Mouse (Mus musculus): ENCODE data around the gene Ssbp3. TPM values are rescaled to one million over a fixed set of nuclear protein-coding genes. Genes with fewer than 3 reads are reported as not detected.

The Ssbp3 gene
- 100 to 1,000 TPM; 106 to 119 TPM for total RNA-seq (2021)
- long read RNA-seq, experiment 1, transcript Ssbp3-202 (17 exons, 1,924 nt), result major isoform, 40 of 68 reads
- long read RNA-seq, experiment 1, transcript Ssbp3-201 (18 exons, 3,195 nt), result minor isoform, 5 of 68 reads
- long read RNA-seq, experiment 1, partial matches to known transcripts, result 4 of 68 reads
- long read RNA-seq, experiment 1, other reads (novel, unspliced or antisense), result 18 of 68 reads
- long read RNA-seq, experiment 2, transcript Ssbp3-201 (18 exons, 3,195 nt), result minor isoform, 7 of 86 reads
- long read RNA-seq, experiment 2, transcript Ssbp3-202 (17 exons, 1,924 nt), result major isoform, 47 of 86 reads
- long read RNA-seq, experiment 2, partial matches to known transcripts, result 12 of 86 reads
- long read RNA-seq, experiment 2, other reads (novel, unspliced or antisense), result 19 of 86 reads

DNA sequence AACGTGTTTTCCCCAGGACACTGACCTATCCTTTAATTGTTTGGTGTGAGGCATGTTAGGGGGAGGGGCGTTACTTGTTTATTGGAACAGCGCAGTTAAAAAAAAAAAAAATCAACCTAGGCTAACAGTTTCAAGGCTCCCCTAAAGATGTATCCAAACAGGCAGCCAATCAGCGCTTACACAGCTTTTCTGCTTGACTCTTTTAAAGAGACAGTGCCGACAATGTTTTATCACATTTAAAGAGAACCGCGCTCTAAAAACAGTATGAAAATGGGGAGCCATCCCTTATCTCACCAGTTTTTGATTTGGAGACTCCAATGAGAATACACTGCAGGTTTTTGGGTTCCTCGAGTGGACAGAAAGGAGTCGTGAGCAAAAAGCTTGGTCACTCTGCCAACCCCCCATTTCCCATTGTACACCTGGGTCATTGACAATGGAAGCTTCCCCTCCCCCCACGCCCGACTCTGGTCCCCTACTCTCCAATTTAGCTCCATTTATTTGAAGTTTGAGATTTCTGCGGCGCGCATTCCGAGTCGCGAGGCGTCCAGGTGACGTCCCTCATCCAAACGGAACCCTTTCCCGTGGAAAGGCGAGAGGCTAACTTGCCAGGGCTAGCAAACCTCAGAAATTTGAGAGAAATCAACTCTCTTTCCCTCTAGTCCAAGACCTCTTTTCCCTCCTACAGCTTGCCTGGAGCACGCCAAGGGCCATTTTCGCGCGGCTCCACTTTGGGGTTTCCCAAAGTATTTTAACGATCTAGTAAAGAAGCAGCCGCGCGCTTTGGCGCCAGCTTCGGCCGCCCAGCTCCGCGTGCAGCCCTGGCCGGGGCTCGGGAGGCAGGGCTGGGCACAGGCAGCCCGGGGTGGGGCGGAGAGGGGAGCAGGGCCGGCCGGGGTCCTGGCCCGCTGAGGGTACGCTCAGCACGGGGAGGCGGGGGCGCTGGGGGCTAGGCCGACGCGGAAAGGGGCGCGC lies at the start of gene Ssbp3:
TSS of gene Ssbp3 (plus strand) at position 501 of the 972 bp plus-strand sequence.
- peak; percentile 69 to 88 for DNase-seq (ENCODE audit: low spot score in 2 of 2)

DNA sequence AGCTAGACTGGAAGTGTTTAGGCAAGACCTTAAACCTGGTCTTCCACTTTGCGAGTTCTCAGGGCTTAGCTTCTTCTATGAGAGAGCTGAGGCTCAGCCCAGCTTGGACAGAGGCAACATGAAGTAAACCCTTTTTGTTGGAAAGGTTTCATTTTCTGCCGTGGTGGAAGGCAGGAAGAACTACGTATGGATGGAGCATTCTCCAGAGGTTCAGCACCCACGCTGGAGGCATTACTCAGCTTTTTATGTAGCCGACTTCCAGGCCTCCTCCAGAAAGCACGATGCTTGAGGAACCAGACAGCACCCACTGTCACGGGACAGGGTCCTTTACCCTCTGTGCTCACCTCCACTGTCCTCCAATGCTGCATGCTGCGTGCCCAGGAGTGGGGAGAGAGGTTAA lies 48.6 kb upstream of the Ssbp3 start:
- DNase-seq (ENCODE audit: low spot score in 2 of 2), result no peak

GRCm38 (mm10) chr4:106862317-106862716 lies 48.2 kb upstream of the Ssbp3 start:
- no peak for DNase-seq (ENCODE audit: low spot score in 2 of 2)

GRCm38 (mm10) chr4:106862767-106863370 lies 47.6 kb upstream of the Ssbp3 start:
- no peak for DNase-seq (ENCODE audit: low spot score in 2 of 2)

DNA sequence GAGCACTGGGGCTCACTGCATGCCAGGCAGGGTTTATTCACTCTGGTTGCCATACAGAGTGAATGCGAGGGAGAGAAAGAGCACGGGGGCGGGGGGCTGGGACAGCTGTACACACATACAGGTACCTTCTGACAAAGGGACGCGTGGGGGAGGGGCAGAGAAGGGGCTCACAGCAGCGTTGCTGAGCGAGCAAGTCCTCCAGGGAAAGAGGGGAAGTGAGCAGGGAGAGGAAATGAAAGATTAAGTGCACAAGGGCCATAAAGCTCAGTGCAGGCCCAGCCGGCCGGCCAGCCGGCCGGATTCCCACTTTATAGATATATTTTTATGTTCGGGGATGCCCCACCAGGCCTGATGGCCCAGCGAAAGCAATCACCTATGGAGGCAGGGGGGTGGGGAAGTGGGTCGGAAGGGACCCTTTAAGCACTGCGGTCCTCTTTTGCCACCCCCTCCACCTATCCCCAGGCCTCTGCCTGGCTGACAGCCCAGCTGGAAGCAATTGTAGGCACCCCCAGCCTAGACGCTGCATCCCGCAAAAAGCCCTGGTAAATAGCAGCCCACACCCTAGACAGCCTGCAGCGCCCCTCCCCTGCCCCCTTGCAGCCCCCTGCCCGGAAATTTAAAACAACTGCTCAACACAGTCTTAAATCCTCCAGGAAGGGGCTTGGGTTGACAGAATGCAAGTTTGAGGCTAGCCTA lies 44.9 kb upstream of the Ssbp3 start:
- DNase-seq (ENCODE audit: low spot score in 2 of 2), result no peak

GRCm38 (mm10) chr4:106866381-106866780 lies 44.1 kb upstream of the Ssbp3 start:
- no peak for DNase-seq (ENCODE audit: low spot score in 2 of 2)

GRCm38 (mm10) chr4:106866845-106867244 lies 43.7 kb upstream of the Ssbp3 start:
- DNase-seq (ENCODE audit: low spot score in 2 of 2), result peak; percentile 42 to 49

DNA sequence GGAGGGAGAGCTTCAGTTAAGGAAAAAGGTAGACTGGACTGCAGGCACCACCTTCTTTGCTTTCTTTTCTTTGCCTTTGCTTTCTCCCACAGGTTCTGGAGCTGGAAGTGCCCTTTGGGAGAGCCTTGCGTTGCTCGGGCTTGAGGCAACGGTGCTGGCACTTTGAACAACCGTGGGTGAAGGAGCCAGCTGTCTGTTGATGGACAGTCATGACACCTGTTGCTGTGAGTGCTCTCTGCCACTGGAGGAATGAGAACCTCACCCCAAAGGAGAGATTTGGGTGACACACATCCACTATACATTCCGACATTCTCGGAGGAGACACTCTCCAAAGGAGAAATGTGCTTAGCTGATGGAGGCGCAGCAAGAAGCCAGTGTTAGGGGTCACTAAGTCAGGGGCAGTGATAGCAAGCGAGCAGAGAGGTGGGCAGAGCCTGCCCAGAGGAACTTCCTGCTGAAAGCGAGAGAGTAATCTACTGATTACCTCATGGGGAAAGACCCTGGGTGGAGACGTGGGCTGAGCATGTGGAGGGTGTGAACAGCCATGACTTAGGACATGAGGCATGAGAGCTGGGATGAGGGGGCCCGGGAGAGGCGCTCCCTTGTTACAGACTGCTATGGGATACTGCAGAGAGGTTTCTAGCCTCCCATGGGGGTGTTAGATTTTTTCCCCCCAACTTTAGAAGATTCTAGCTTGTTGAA lies 41.6 kb upstream of the Ssbp3 start:
- DNase-seq (ENCODE audit: low spot score in 2 of 2), result no peak

DNA sequence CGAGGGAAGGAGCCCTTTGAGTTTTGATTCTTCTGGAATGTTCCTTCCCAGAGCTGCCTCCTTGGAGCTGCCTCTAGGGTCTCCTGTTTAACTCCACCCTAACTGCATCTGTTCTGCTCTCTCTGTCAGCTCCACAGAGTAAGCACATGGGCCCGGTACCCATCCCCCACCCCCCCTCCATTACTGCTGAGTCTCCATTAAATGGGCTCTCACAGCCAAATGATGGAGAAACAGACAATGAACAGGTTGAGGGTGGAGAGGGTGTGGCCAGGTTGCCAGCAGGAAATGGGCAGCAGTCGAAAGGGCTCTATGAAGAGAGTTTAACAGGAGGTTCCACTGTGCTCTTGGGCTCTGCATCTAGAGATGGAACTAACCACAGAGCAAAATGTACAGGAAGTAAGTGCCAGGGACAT lies 41.0 kb upstream of the Ssbp3 start:
- no peak for DNase-seq (ENCODE audit: low spot score in 2 of 2)

DNA sequence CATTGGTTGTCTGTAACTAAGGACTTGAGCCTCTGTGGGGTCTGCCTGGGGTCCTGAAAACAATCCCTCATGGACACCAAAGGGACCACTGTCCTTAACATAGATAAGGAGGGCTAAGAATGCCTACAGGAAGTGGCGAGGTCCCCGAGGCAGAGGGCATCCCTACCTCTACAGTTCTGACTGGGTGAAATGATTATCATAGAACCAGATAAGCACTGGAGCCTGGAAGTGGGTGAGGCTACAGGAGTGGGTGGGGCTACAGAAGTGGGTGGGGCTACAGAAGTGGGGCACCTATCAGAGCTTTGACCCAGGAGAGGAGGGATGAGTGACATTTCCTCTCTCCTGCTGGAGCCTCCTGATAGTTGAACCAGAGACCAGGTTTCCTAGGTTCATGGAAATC lies 39.9 kb upstream of the Ssbp3 start:
- DNase-seq (ENCODE audit: low spot score in 2 of 2), result no peak

GRCm38 (mm10) chr4:106874501-106874900 lies 36.0 kb upstream of the Ssbp3 start:
- DNase-seq (ENCODE audit: low spot score in 2 of 2), result no peak

GRCm38 (mm10) chr4:106881101-106881500 lies 29.4 kb upstream of the Ssbp3 start:
- no peak for DNase-seq (ENCODE audit: low spot score in 2 of 2)

GRCm38 (mm10) chr4:106883149-106883548 lies 27.4 kb upstream of the Ssbp3 start:
- DNase-seq (ENCODE audit: low spot score in 2 of 2), result no peak

DNA sequence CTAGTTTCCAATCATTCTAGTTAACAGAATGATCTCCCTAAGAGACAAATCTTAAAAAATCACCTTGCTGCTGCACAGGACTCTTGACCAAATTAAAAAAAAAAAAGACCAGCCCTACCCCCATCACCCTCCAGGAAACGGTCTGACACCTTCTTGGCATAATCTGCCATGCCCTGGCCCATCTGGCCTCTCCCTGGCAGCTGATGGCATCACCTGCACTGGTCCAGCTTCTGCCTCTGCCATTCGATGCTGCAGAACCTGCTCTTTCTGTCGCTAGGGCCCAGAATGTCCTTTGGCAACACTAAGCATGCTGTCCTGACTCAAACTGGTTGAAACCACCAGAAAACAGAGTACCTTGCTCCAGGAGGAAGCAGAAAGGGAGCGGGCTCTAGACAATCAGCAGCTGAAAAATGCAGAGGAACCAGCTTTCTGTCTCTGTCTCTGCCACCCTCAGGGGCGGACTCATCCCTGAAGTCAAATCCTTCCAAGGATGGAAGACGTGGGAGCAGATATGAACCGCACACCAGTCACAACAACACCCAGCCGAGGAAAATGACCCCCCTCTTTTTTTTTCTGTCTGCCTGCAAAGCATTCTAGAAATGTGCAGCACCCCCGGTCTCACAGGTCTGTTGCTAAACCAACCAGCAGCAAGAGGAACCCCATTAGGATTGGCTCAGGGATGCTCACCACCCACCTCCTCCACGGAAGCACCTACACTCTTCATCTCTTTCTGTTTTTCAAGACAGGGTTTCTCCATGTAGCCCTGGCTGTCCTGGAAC lies 24.0 kb upstream of the Ssbp3 start:
- no peak for DNase-seq (ENCODE audit: low spot score in 2 of 2)

DNA sequence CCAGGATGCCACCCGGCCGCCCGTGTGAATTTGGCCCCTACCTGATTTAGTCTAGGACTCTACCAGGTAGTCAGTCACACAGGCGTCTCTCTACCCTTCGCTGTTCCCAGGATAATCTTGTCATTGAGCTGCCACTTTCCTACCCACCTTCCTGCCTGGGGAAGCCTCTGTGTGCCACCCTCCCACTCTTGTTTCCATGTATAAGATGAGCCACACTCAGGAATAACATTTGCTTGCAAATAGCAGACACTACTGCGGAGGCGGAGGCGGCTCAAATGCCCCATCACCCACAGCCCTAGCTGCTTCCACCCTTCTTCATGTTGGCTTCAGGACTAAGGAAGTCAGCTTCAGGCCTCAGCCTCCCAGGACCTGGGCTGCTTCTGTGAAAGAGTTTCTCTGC lies 14.4 kb upstream of the Ssbp3 start:
- no peak for DNase-seq (ENCODE audit: low spot score in 2 of 2)

GRCm38 (mm10) chr4:106898923-106899322 lies 11.6 kb upstream of the Ssbp3 start:
- no peak for DNase-seq (ENCODE audit: low spot score in 2 of 2)

GRCm38 (mm10) chr4:106899471-106899870 lies 11.0 kb upstream of the Ssbp3 start:
- no peak for DNase-seq (ENCODE audit: low spot score in 2 of 2)

DNA sequence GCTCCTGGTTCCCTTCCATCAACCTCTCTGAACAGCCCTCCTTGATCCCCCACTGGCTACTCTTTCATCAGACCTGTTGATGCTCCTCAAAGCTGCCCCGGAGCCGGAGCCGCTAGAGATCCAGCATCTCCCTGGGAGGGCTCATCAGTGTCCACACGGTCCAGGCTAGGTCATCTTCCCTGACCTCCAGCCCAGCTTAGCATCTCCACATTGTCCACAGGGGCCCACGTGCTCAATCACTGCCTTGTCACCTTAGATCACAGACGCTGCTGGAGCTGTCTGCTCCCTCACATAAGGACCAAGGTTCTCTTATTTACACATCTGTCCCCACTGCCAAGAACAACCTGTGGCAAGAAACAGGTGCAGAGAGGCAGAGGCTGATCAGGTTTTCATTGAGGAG lies 9.8 kb upstream of the Ssbp3 start:
- no peak for DNase-seq (ENCODE audit: low spot score in 2 of 2)

DNA sequence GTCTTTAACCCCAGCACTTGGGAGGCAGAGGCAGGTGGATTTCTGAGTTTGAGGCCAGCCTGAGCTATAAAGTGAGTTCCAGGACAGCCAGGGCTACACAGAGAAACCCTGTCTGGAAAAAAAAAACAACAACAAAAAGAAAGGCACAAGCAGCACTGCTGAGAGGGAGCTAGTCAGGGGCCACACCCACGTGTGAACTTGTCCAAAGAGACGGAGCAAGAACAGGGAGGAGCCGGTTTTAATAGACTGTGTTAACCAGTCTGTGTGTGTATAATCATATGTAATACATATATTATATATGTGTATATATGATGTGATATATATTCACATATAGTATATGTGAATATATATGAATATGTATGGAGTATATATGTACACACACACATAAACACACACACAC lies 8.9 kb upstream of the Ssbp3 start:
- DNase-seq (ENCODE audit: low spot score in 2 of 2), result no peak

DNA sequence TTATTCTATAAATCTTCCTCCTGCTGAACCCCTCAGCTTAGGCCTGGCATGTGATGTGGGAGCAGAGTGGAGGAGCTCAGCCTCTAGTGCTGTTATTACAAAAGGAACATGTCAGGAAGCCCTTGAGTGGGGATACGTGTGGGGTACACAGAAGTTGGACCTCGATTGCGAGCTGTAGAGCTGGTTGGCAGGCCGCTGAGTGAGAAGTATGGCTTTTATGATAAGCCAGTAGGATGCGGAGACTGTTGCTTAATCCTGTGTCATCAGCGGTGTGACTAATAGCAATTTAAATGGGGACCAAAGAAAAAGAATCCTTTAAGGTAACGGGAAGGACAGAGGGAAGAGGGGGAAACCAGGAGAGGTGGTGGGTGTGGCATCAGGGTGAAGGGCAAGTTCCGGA lies 8.3 kb upstream of the Ssbp3 start:
- DNase-seq (ENCODE audit: low spot score in 2 of 2), result no peak
